Mouse (Mus musculus): ENCODE results near the gene Tfr2.

DNA sequence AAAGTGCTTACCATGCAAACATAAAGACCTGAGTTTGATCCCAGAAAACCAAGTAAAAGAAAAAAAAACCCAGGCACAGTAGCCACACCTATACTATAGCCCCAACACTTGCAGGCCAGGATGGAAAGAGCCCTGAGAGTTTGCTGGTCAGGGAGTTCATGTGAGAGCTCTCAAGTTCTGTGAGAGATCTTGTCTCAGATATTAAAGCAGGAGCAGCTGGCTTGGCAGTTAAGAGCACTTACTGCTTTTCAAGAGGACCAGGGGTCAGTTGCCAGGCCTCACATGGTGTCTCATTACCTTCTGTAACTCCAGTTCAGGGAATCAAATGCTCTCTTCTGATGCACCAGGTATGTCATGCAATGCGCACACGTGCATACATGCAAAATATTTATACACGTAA, 34.9 kb upstream of the Tfr2 start:
- TF ChIP-seq CTCF (IDR thresholded peaks at IDR 0.05; ENCODE audit: low read depth, low read length) (no peak), TAL1 (conservative IDR thresholded peaks at IDR 0.05; ENCODE audit: low read depth, low read length) (no peak), GATA1 (IDR thresholded peaks at IDR 0.05; ENCODE audit: borderline replicate concordance, low read length) (no peak), POLR2AphosphoS5 (IDR thresholded peaks at IDR 0.05; ENCODE audit: insufficient replicate concordance, low read depth, low read length) (no peak)
